Mouse (Mus musculus) limb, embryonic 10.5 days (tissue): ENCODE measurements around the gene Ttk. TPM values are rescaled to one million over a fixed set of nuclear protein-coding genes. Genes with fewer than 3 reads are reported as not detected.

ENCODE experiments used
- DNase-seq: peaks from one replicate; pipeline ENCODE4 v3.0.0-alpha.2; 2017; ENCODE audit warnings: low spot score
- H3K27ac ChIP-seq: fragments of 300-500 bp; sonication (generic); 2 replicates; pipeline ENCODE4 v1.5.1; 2016; ENCODE audit warnings: mild to moderate bottlenecking
- H3K27me3 ChIP-seq: fragments of 300-500 bp; sonication (generic); 2 replicates; pipeline ENCODE4 v1.6.1; 2016; ENCODE audit warnings: low read depth, mild to moderate bottlenecking; ENCODE audit not compliant: poor library complexity, severe bottlenecking
- H3K36me3 ChIP-seq: fragments of 300-500 bp; sonication (generic); 2 replicates; pipeline ENCODE4 v1.6.1; 2016; ENCODE audit warnings: mild to moderate bottlenecking, moderate library complexity
- H3K4me1 ChIP-seq: fragments of 300-500 bp; sonication (generic); 2 replicates; pipeline ENCODE4 v1.6.1; 2016
- H3K4me3 ChIP-seq: fragments of 300-500 bp; sonication (generic); 2 replicates; pipeline ENCODE4 v1.5.1; 2016; ENCODE audit warnings: mild to moderate bottlenecking, moderate library complexity
- H3K9me3 ChIP-seq: fragments of 300-500 bp; sonication (generic); replicated peaks from 2 replicates; pipeline ENCODE4 v1.6.1; 2016; ENCODE audit warnings: mild to moderate bottlenecking
- WGBS: fragments of 180-500 bp; shearing (Covaris S2); methylation state at CpG from one replicate; pipeline ENCODE4 v1.1.7; 2016; 5-methylcytosine and 5-hydroxymethylcytosine counted together
- polyA plus RNA-seq: library from polyadenylated mRNA; unstranded; fragments of >200 nt; fragmentation: Nextera tagmentation; extraction: Ambion mirVana; gene quantifications from 2 replicates; pipeline ENCODE4 v1.2.1, GENCODE M21; 2016

The Ttk gene
- polyA plus RNA-seq, 1 experiment from 2014 or later = 58.1 TPM

- DNase-seq = no peak
- H3K27ac ChIP-seq = no peak overlapping the region
- H3K27me3 ChIP-seq = no peaks in the 10 kb centered on the region
- H3K4me1 ChIP-seq = no peaks in the 10 kb centered on the region
- no peak overlapping the region for H3K4me3 ChIP-seq
- H3K36me3 ChIP-seq = no peaks in the 10 kb centered on the region
- H3K9me3 ChIP-seq = no peaks in the 10 kb centered on the region
- 91% methylated on average over 2 of the region's 2 CpGs for WGBS
These were observed 76.4 kb downstream of the Ttk start for GRCm38 (mm10) chr9:83910926-83911325.

Other genes starting within 250 kb of the Ttk start
- gene Elovl4, start 28.4 kb upstream of the Ttk start, polyA plus RNA-seq = 16.5 and 18.4 TPM in 2 replicates
- gene Bckdhb, start 90.5 kb downstream of the Ttk start, polyA plus RNA-seq = 68.6 and 68.7 TPM in 2 replicates